Mouse (Mus musculus) heart, adult 8-10 months (tissue): Measurements from ENCODE around the gene Olfr1508. TPM values are rescaled to one million over a fixed set of nuclear protein-coding genes. Genes with fewer than 3 reads are reported as not detected.
"Not testable (repeated sequence)": the region's sequence is repeated elsewhere in the genome, so short reads cannot be mapped to it uniquely, and the experiment has no call there.

ENCODE experiments used
- DNase-seq: peaks from one replicate; pipeline ENCODE4 v3.0.0; 2022; ENCODE audit warnings: low spot score
- total RNA-seq, 4 experiments: library from RNA; stranded (reverse); gene quantifications; 2 replicates each; pipeline ENCODE4 v1.2.4; 2022

Gene Olfr1508
- not detected for total RNA-seq

- DNase-seq = no peak
Observed at GRCm38 (mm10) chr14:52467395-52467794, at the start of gene Olfr1508. Olfr1508 (minus strand) TSS chr14:52467495.

GRCm38 (mm10) chr14:52495516-52495915 is 28.2 kb upstream of the Olfr1508 start, which contains the start of gene Olfr1507:
Olfr1507 (minus strand) TSS chr14:52495749.
- no peak for DNase-seq

GRCm38 (mm10) chr14:52465738-52466137 is 1.6 kb downstream of the Olfr1508 start:
- no peak for DNase-seq

- DNase-seq = no peak
Observed at GRCm38 (mm10) chr14:52461928-52462327, 5.4 kb downstream of the Olfr1508 start.

GRCm38 (mm10) chr14:52451138-52451537 is 16.2 kb downstream of the Olfr1508 start:
- DNase-seq = no peak

GRCm38 (mm10) chr14:52442690-52443089 is 24.6 kb downstream of the Olfr1508 start, which contains the start of gene Olfr1509:
Olfr1509 (plus strand) TSS chr14:52442990.
- no peak for DNase-seq

GRCm38 (mm10) chr14:52427686-52428085 is 39.6 kb downstream of the Olfr1508 start:
- DNase-seq = no peak

GRCm38 (mm10) chr14:52414273-52414672 is 53.0 kb downstream of the Olfr1508 start, which contains the start of gene Olfr1510:
Olfr1510 (minus strand) TSS chr14:52414373.
- DNase-seq = no peak

GRCm38 (mm10) chr14:52410142-52410919 is 57.0 kb downstream of the Olfr1508 start:
- not testable (repeated sequence) for DNase-seq

Other genes with a start within 250 kb of the Olfr1508 start
- gene Chd8, start 209.7 kb downstream of the Olfr1508 start, total RNA-seq = 10 to 100 TPM; 26.8 to 42.5 (median 37.7) TPM
- gene Tox4, start 188.3 kb downstream of the Olfr1508 start, total RNA-seq = 10 to 100 TPM; 32.9 to 37.8 (median 34.8) TPM
- 1 to 10 TPM; 3.8 to 5.6 (median 5.4) TPM for gene Rab2b, start 187.9 kb downstream of the Olfr1508 start, total RNA-seq
- 10 to 100 TPM; 13.9 to 19.3 (median 16.3) TPM for gene Mettl3, start 162.4 kb downstream of the Olfr1508 start, total RNA-seq
- 1 to 10 TPM; 1.4 to 1.6 (median 1.4) TPM for gene Sall2, start 138.7 kb downstream of the Olfr1508 start, total RNA-seq
- not detected for gene Olfr1513, start 111.1 kb downstream of the Olfr1508 start, total RNA-seq
- gene Olfr1512, start 88.3 kb downstream of the Olfr1508 start, total RNA-seq = not detected
- gene Olfr1511, start 70.1 kb downstream of the Olfr1508 start, total RNA-seq = not detected
- gene Olfr1510, start 53.1 kb downstream of the Olfr1508 start, total RNA-seq = not detected
- not detected for gene Olfr1509, start 24.5 kb downstream of the Olfr1508 start, total RNA-seq
- gene Olfr1507, start 28.3 kb upstream of the Olfr1508 start, total RNA-seq = not detected